Mouse (Mus musculus) urinary bladder, adult 2 months (tissue): ENCODE results near the gene Gldc. TPM values are rescaled to one million over a fixed set of nuclear protein-coding genes. Genes with fewer than 3 reads are reported as not detected.
"Not testable (repeated sequence)": the region's sequence is repeated elsewhere in the genome, so short reads cannot be mapped to it uniquely, and the experiment has no call there.

Source experiments
- DNase-seq: peaks from one replicate; pipeline ENCODE4 v3.0.0; 2022; ENCODE audit warnings: low spot score
- polyA plus RNA-seq: library from polyadenylated mRNA; depleted of rRNA; stranded (reverse); fragments of >200 nt; gene quantifications from 2 replicates; pipeline ENCODE4 v1.2.3, GENCODE M21; 2012; rRNA removed

Gene Gldc
- 32.5 and 39.4 TPM in 2 replicates for polyA plus RNA-seq

DNA sequence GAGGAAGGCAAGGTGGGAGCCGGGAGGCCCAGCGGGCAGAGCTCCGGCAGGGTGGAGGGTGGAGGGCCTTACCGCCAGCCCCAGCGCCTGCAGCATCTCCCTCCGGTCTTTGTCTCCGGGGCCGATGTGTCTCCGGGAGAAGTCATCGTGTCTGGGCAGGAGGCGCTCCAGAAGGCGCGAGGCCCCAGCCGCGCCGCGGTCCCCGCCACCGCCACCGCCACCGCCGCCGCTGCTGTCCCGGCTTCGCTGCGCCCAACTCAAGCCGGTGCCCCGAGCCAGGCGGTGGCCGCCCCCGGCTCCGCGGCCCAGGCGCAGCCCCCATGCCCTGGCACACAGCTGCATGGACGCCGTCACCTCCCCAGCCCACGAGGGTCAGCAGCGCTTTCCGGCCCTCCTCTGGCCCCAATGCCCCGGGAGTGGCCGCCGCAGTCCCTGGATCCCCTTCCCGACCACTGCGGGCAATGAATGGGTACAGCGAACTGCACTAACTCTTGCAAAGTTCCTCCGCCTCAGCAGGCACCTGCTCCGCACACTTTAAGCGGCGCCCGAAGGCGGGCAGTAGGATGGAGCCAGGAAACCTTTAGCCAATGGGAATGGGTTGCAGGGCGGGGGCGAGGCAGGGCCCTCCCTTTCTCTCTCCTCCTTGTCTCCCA lies at the start of gene Gldc:
Gldc (minus strand) TSS at position 511 of the 653 bp plus-strand sequence.
- peak; percentile 59 for DNase-seq

DNA sequence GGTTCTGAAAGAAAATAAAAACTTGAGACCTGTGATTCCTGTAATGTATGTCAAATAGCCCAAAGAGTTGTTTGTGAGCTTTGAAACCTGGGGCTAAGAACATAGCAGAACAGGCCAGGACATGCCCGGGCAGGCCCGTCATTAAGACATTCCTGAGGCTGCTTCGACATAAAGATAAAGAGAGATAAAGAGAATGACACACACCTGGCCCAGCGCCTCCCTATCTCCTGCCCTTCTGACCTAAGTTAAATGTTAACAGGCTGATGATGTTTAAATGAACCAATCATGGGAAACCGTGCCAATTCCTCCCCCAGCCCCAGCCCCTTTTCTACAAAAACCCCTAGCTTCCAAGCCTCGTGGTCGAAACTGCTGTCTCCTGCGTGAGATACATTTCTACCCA lies 47.4 kb upstream of the Gldc start:
- not testable (repeated sequence) for DNase-seq

GRCm38 (mm10) chr19:30217335-30217734 lies 42.1 kb upstream of the Gldc start:
- DNase-seq, result no peak

DNA sequence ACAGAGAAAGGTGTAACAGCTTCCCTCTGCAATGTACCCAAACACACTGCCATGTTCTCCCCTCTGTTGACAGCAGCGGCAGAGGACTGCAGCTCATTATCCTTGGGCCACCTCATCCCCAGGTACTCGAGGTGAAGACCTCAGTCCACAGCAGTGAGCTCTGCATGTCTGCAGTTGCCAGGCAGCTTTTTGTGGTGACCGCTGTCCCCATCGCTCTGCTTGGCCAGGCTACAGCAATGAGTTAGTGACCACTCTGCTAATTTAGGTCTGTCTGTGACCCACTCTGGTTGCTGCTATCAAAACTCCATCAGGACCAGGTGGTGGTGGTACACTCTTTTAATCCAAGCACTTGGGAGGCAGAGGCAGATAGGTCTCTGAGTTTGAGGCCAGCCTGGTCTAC lies 41.0 kb upstream of the Gldc start:
- no peak for DNase-seq

DNA sequence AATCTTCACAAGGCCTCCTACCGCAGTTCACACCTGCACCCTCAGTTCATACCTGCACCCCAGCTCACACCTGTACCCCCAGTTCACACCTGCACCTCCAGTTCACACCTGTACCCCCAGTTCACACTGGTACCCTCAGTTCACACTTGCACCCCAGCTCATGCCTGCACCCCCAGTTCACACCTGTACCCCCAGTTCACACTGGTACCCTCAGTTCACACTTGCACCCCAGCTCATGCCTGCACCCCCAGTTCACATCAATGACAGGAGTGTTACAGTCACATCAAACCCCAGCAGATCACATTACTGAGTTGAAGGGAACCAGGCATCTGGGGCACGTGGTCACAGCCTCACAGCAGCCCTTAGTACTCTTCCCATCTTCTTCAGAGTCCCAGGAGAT lies 40.5 kb upstream of the Gldc start:
- not testable (repeated sequence) for DNase-seq

DNA sequence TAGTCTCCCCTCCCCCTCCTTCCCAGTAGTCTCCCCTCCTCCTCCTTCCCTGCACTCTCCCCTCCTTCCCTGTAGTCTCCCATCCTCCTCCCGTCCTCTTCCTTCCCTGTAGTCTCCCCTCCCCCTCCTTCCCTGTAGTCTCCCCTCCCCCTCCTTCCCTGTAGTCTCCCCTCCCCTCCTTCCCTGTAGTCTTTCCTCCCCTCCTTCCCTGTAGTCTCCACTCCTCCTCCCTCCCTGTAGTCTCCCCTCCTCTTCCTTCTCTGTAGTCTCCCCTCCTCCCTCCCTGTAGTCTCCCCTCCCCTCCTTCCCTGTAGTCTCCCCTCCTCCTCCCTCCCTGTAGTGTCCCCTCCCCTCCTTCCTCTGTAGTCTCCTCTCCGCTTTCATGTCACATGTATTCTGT lies 38.8 kb upstream of the Gldc start:
- no peak for DNase-seq

GRCm38 (mm10) chr19:30209006-30209405 lies 33.8 kb upstream of the Gldc start:
- DNase-seq, result not testable (repeated sequence)

DNA sequence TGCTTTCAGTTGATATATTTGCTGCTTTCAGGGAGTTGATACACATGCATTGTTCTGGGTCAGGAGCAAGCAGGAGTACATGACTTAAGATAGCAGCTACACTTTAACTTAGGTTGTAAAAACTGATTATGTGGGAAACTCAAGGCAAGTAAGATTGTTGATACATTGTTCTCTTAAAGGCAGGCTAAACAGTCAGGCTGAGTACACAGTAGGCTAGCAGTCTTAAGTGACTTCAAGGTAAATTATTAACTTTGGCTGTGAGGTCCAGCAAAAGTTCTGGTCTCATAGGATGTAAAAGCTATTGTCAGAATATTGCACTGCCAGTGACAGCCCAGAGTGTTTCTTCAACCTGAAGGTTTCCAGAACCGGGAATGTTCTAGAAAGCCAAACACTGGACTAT lies 31.8 kb upstream of the Gldc start:
- DNase-seq, result no peak

DNA sequence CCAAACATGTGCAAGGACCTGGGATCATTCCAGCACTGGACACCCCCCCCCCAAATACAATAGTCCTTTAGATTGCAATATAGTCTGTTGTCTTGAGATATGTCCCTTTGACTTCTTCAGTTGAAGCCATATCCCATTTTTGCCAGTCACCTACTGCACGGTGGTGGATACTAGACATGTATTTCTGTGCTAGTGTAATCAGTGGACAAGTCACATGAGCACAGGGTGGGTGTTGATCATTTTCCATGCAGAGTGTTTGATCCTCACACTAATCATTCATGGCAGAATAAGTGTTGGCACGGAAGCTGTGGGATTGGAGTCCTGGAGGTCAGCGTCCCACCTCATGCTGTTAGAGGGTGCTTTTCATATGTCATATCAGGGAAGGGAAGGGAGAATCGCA lies 30.6 kb upstream of the Gldc start:
- no peak for DNase-seq

- no peak for DNase-seq
Observed at GRCm38 (mm10) chr19:30205159-30205816, 30.1 kb upstream of the Gldc start.

DNA sequence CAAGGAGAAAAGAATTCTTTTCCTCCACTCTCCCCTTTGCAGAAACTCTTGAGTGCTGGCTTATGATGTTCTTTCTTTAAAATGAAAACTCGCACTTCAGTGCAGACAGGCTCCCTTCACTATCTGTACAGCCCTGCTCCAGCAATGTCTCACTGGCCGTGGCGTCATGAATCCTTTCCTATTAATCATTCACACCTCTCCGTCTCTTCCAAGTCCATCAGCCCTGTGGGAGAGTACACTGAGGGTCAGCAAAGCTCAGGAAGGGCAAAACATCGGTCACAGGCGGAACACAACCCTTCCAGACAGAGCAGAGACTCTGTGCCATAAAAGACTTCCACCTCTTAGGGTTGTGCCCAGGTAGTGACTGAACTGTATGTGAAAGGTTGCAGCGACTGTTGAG lies 26.9 kb upstream of the Gldc start:
- no peak for DNase-seq

DNA sequence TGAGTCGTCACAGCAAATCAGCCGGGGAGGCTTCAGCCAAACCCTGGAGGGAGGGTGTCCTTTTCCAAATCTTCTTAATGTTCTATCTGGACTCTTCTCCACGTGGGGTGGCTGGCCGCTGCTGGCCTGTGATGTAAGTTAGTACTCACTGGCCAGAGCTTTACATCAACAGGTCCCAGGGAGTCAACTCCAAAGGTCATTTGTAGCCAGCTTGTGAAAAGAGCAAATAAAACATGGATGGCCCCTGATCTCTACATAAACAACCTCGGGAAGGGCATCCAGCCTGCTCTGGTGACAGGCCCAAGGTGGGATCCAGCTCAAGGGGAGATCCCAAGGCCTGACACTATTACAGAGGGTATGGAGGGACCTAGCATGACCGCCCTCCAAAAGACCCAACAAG lies 19.8 kb upstream of the Gldc start:
- DNase-seq, result no peak

- DNase-seq, result no peak
Observed at GRCm38 (mm10) chr19:30187232-30187631, 12.0 kb upstream of the Gldc start.

DNA sequence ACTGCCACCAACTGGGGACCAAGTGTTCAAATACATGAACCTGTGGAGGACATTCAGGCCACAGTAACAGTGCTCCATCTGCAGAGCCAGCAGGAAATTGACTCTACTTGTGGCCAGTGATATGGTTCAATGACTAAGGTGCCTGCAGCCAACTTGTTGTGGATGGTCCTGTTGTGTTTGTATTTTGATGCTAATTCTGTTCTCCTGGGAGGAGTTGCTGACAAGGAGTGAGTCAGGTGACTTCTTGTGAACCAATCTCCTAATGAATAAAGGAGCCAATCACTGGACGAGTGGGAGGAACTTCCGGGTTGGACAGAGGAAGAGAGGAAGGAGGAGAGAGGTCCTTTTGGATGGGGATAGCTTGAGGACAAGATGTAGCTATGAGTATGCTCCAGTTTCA lies 10.3 kb upstream of the Gldc start:
- no peak for DNase-seq

DNA sequence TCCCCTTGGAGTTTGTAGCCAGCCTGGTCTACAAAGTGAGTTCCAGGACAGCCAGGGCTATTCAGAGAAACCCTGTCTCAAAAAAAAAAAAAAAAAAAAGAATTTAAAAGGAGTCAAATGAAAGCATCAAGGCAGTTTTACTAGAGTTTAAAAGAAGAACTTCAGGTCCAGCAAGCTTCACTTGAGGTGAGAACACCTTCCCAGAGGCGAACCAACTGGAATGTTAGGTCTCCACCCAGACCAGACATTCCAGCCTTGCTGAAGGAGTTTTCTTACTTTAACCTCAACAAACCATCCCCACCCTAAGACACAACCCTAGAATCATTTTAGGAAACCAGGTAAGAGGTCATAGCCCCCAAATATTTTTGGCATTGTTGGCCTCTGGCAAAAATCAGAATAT lies 4.8 kb upstream of the Gldc start:
- no peak for DNase-seq

DNA sequence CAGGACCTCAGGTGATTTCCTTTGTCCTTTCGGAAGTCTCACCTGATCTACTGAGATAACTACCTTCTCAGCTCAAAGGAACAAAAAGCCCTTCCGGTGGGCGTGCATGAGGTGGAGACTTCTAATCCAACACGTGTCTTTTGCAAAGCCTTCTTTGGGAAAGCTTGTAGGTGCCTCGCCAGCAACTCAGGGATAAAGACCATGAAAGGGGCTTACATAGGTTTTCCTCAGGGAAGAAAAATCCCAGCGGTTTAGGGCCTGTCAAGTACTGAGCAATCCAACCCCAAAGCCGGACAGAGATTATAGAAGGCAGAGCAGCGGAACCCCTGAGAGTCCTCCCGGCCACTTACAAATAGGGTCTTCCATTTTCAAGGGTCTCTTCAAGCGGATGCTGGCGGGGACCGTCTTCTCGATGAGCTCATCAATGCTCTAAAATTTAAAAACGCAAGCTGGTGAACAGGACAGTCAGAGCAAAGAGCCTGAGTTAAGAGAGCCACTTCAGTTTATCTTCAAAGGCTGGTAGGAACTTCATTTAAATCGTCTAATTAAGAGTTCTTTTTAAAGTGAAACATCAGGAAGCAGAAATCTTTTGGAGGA lies 1.1 kb downstream of the Gldc start:
- no peak for DNase-seq

- DNase-seq, result no peak
Observed at GRCm38 (mm10) chr19:30171346-30172055, 3.7 kb downstream of the Gldc start.

GRCm38 (mm10) chr19:30170319-30170718 lies 4.9 kb downstream of the Gldc start:
- no peak for DNase-seq

- no peak for DNase-seq
Observed at GRCm38 (mm10) chr19:30166801-30167505, 8.3 kb downstream of the Gldc start.

GRCm38 (mm10) chr19:30164228-30164627 lies 11.0 kb downstream of the Gldc start:
- no peak for DNase-seq

- DNase-seq, result no peak
Observed at GRCm38 (mm10) chr19:30162808-30163207, 12.4 kb downstream of the Gldc start.

DNA sequence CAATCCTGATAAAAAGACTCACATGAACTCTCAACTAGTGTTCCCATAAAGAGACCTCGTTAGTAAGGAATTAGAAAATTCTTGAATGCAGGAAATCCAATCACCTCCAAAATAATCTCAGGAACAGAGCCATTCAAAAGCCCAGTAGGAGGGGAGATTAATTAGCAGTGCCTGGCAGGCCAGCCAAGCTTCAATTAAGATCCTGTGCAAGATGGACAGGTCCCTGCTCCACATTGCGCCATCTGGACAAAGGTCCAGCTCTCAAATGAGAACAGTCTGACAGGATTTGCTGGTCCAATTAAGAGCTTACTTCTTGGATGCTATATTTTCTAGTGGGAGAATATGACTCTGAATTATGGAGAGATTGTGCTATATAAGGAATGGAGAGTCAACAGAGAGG lies 15.2 kb downstream of the Gldc start:
- no peak for DNase-seq
